Mouse (Mus musculus) megakaryocyte, embryonic 14.5 days (primary cell): ENCODE results near the gene Ccser1.

Source experiments
- FLI1 ChIP-seq: IDR thresholded peaks from 2 replicates; pipeline ENCODE4 v1.6.1; 2012; ENCODE audit warnings: low read length, inconsistent platforms, mixed read lengths
- GATA1 ChIP-seq: IDR thresholded peaks from 3 replicates; pipeline ENCODE4 v1.6.1; 2012; ENCODE audit warnings: mixed read lengths, low read length, inconsistent platforms, borderline replicate concordance

DNA sequence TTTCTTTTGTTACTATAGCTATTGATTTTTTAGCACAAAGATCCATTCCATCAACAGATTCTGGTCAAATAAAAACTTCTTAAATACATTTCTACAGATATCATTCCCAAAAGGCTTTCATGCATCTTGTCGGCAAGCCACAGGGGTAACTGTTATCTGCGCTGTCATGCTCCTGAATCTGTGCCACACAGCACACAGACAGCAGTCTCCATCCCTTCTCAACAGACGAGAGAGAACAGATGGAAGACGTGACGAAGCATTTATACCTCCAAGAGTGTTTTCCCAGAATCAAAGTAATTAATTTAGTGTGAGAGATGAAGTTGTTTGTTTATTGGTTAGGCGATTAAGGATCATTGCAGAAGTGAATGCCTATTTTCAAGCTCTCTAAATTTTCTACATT lies 982.5 kb downstream of the Ccser1 start:
- TF ChIP-seq GATA1 = no peak
- TF ChIP-seq FLI1 = no peak
